Mouse (Mus musculus): ENCODE results near the gene Paqr8. TPM values are rescaled to one million over a fixed set of nuclear protein-coding genes. Genes with fewer than 3 reads are reported as not detected.

Paqr8 gene
- total RNA-seq, 2 experiments from 2014 or later, result 153 to 156 TPM

DNA sequence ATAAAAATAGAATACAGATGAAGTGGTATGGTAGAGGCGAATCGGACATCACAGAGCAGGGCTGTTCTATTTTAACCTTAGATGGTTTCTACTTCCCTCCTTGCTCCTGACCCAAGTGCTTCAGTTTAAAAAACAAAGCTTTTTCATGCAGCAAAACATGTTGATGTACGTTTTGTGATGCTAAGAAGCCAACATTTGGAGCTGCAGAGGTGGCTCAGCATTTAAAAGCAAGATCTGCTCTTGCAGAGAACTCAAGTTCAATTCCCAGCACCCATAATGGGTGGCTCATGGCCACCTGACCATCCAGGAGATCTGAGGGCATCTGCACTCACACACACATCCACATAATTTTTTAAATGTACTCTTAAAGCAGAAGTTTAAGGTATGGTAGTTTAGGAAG, 64.5 kb downstream of the Paqr8 start:
- no peak for DNase-seq (ENCODE audit: low spot score in 2 of 2)

GRCm38 (mm10) chr1:20969642-20970041, 79.2 kb downstream of the Paqr8 start:
- no peak for DNase-seq (ENCODE audit: low spot score in 2 of 2)

- no peak for DNase-seq (ENCODE audit: low spot score in 2 of 2)
Observed at GRCm38 (mm10) chr1:20973389-20973788, 83.0 kb downstream of the Paqr8 start.

DNA sequence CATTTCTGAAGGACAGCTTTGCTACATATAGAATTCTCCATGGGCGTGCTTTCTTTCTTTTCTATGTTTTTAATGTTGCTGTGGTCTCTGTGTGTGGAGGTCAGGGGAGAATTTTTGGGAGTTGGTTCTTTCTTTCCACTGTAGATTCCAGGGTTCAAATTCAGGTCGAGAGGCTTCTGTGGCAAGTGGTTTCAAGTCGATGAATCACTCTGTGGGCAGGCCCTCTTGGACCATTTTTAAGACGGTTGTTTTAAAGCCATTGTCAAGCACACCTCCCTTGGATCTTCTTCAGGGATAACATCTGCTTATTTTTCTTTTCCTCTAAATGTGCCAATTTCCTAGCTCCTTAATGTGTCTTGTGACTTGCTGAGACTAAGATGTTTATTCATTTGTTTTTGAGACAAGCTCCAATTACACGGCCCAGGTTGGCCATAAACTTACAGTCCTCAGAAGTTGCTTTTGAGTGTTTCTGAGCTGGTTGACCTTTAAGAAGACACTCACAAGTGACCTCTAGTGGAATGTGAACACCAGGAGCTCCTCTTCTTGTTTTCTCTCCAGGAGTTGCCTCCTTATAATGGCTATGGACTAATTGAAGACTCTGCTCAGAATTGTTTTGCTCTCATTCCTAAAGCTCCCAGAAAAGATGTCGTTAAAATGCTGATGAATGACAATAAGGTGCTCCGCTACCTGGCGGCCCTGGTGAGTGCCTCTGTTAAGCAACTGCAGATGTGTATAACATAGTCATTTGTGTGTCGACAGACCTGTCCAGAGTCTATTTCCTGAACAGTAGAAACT, 84.1 kb downstream of the Paqr8 start:
- no peak for DNase-seq (ENCODE audit: low spot score in 2 of 2)

DNA sequence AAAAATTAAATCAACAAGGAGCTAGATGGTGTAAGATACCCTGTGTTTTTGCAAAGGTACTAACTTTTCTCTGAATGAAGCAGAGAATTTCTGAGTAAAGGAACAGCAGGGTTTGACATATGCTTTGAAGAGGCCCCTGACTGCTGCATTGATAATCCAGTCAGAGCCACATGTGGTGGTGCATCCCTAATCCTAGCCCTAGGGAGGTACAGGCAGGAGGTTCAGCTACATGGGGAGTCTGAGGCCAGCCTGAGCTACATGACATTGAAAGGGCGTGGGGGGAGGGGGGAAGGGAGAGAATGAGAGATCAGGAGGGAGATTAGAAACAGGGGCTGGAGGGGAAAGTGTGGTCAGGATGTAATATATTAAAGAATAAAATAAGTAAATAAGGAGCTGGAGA, 90.1 kb downstream of the Paqr8 start:
- no peak for DNase-seq (ENCODE audit: low spot score in 2 of 2)

DNA sequence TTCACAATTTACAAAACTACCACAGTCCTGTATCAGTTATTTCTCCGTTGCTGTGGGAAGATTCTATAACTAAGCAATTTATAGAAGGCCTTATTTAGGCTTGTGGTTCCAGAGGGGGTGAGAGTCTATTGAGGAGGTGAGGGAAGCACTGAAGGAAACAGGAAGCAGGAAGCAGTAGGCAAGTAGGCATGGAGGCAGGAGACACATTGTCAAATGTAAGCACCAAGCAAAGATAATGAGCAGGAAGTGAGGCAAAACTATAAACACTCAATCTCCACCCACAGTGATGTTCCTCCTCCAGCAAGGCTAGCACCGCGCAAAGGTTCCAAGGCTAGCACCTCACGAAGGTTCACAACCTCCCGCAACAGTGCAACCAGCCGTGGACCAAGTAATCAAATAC, 91.4 kb downstream of the Paqr8 start:
- no peak for DNase-seq (ENCODE audit: low spot score in 2 of 2)

DNA sequence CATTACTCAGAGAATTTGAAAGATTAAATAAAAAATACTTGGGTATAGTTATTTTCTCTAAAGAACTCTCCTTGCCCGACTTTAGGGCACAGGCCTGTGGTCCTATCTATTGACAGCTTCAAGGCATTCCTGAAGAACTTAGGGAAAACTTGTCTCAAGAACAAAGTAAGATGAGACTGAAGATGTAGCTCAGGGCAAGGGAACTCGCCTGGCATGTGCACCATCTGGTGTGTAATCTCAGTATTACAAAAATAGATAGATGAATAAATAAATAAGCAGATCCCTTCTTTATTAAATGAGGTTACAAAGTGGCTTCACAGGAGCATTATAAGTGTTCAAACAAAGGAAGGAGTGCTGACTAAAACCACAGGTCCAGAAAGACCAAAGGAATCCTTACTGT, 93.7 kb downstream of the Paqr8 start:
- no peak for DNase-seq (ENCODE audit: low spot score in 2 of 2)

DNA sequence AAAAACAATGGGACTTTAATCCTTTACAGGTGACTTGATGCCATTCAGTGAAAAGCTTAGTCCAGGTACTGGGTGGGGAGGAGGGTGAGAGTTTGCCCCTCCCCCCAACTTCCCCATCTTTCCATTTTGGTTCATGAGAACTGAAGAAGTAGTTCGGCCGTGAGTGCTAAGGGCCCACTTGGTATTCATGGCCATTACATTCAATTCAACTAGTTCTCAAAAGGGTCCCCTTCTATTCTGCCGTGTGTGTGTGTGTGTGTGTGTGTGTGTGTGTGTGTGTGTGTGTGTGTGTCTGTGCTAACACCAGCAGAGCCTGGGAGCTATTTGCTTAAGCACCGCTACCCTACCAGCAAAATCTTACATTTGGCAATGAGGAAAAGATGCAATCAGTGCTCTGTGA, 94.2 kb downstream of the Paqr8 start:
- DNase-seq (ENCODE audit: low spot score in 2 of 2), result no peak

DNA sequence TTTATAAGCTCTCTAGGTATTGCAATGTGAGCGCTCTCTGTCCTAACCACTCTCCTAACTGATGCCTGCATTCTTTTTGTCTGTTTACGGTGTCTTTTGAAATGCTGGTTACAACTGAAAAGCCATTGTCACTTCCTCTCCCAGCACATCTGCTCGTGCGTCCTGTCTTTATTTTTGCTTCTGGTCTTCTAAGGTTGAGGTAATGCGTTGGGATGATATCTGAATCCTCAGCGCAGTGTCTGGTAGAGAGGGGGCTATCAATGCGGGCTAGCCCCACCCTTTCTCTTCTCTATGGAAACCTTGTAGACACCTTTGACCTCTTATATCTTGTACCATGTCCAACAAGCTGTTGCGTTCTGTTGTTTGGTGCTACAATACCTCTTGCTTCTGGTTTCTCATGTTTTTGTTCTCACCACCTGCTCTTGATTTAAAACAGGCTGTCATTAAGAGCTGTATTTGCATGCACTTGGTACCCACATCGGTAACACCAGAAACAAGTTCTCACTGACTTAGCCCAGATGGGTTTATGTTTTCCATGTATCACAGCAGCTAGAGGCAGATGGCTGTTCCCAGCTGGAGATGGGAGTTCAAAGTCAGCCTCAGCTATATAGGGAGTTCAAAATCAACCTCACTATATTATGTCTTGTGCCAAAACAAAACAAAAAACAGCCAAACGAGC, 96.1 kb downstream of the Paqr8 start:
- DNase-seq (ENCODE audit: low spot score in 2 of 2), result no peak

Other genes starting within 250 kb of the Paqr8 start
- not detected for gene Il17a, start 159.7 kb upstream of the Paqr8 start, total RNA-seq (2021)
- under 1 TPM; 0.55 to 0.95 TPM for gene Il17f, start 100.0 kb upstream of the Paqr8 start, total RNA-seq (2021)
- 1 to 10 TPM; 5.0 to 6.2 TPM for gene Mcm3, start 70.3 kb upstream of the Paqr8 start, total RNA-seq (2021)
- gene Efhc1, start 61.0 kb downstream of the Paqr8 start, total RNA-seq (2021), result 1 to 10 TPM; 2.2 to 2.7 TPM
- gene Tram2, start 188.6 kb downstream of the Paqr8 start, total RNA-seq (2021), result 1 to 10 TPM; 1.9 to 2.3 TPM